Mouse (Mus musculus) ES-E14 (cell line): ENCODE data around the gene 1700012B07Rik. TPM values are rescaled to one million over a fixed set of nuclear protein-coding genes. Genes with fewer than 3 reads are reported as not detected.

Experiments
- DNase-seq: peaks from one replicate; pipeline ENCODE4 v3.0.0-alpha.2; 2013; ENCODE audit warnings: low read depth, low spot score
- H3K27ac ChIP-seq: 2 replicates; pipeline ENCODE4 v1.5.1; 2012; ENCODE audit warnings: low read depth, mild to moderate bottlenecking, low read length, moderate library complexity, mixed read lengths; ENCODE audit not compliant: poor library complexity, insufficient read depth, severe bottlenecking
- H3K36me3 ChIP-seq: 2 replicates; pipeline ENCODE4 v1.6.1; 2012; ENCODE audit warnings: mild to moderate bottlenecking, low read length, moderate library complexity, mixed read lengths; ENCODE audit not compliant: control insufficient read depth, poor library complexity, insufficient read depth, severe bottlenecking
- H3K4me1 ChIP-seq, 2 experiments: fragments of 150-350 bp in 1 of 2; sonication (generic) in 1 of 2; 2 replicates each; pipeline ENCODE4 v1.6.1; 2012; ENCODE audit warnings: low read length in 2 of 2, mild to moderate bottlenecking in 1 of 2, mixed read lengths in 1 of 2; ENCODE audit not compliant: control insufficient read depth in 2 of 2, insufficient read depth in 2 of 2, poor library complexity in 1 of 2
- H3K4me3 ChIP-seq, 2 experiments: fragments of 150-350 bp in 1 of 2; sonication (generic) in 1 of 2; 2 replicates each; pipeline ENCODE4 v1.5.1; 2012; ENCODE audit warnings: low read length in 2 of 2, low read depth in 1 of 2, mild to moderate bottlenecking in 1 of 2, mixed read lengths in 1 of 2; ENCODE audit not compliant: insufficient read depth in 1 of 2, poor library complexity in 1 of 2, severe bottlenecking in 1 of 2
- H3K9ac ChIP-seq: 2 replicates; pipeline ENCODE4 v1.6.1; 2012; ENCODE audit warnings: low read depth, mild to moderate bottlenecking, low read length, mixed read lengths; ENCODE audit not compliant: poor library complexity, insufficient read depth, severe bottlenecking
- H3K9me3 ChIP-seq: fragments of 150-350 bp; sonication (generic); 2 replicates; pipeline ENCODE4 v1.6.1; 2012; ENCODE audit warnings: low read depth, mild to moderate bottlenecking, low read length; ENCODE audit not compliant: control insufficient read depth, insufficient read depth
- CHD2 ChIP-seq: IDR thresholded peaks from 2 replicates; pipeline ENCODE4 v1.6.1; 2014; ENCODE audit warnings: mild to moderate bottlenecking, low read depth, low read length, inconsistent platforms
- HCFC1 ChIP-seq: IDR thresholded peaks from 2 replicates; pipeline ENCODE4 v1.6.1; 2012; ENCODE audit warnings: low read length, inconsistent platforms, borderline replicate concordance; ENCODE audit not compliant: insufficient read depth
- MAFK ChIP-seq: IDR thresholded peaks from 2 replicates; pipeline ENCODE4 v1.6.1; 2014; ENCODE audit warnings: mild to moderate bottlenecking, low read depth, low read length, inconsistent platforms; ENCODE audit not compliant: insufficient read depth
- ZC3H11A ChIP-seq: IDR thresholded peaks from 2 replicates; pipeline ENCODE4 v1.6.1; 2012; ENCODE audit warnings: low read depth, mild to moderate bottlenecking, inconsistent platforms, low read length, borderline replicate concordance
- ZNF384 ChIP-seq: IDR thresholded peaks from 2 replicates; pipeline ENCODE4 v1.6.1; 2012; ENCODE audit warnings: low read depth, low read length, inconsistent platforms
- in situ Hi-C, 2 experiments: fragments of 600-800 bp; cut with MboI; formaldehyde crosslinking; loops; one replicate each; pipeline ENCODE4 v1.15.1; 2025; ENCODE audit warnings: low sequenced_read_pairs in 2 of 2, inconsistent platforms in 1 of 2; ENCODE audit not compliant: unreplicated experiment in 2 of 2
- total RNA-seq: library from RNA; depleted of rRNA; stranded (reverse); fragments of 300-350 nt; gene quantifications from 2 replicates; pipeline ENCODE4 v1.2.3, GENCODE M21; 2012

Gene 1700012B07Rik
- total RNA-seq, 1 experiment: not detected

GRCm38 (mm10) chr11:109874651-109875524 lies 47.0 kb upstream of the 1700012B07Rik start:
- in situ Hi-C loops: loop anchor here (10.0 to 25.0 kb wide), 2 partner anchors 390 to 438 kb away; partner anchors contain the start of gene Amz2 (in 1 of the 2)
- no peak for DNase-seq
- Histone ChIP-seq H3K4me1 (no peaks in the 10 kb centered on the region), H3K36me3 (no peaks in the 10 kb centered on the region), H3K4me3 (no peak overlapping the region), H3K27ac (no peak overlapping the region), H3K9me3 (no peaks in the 10 kb centered on the region), H3K9ac (no peak overlapping the region)
- TF ChIP-seq ZC3H11A (no peak), HCFC1 (no peak), CHD2 (no peak), MAFK (no peak), ZNF384 (no peak)

DNA sequence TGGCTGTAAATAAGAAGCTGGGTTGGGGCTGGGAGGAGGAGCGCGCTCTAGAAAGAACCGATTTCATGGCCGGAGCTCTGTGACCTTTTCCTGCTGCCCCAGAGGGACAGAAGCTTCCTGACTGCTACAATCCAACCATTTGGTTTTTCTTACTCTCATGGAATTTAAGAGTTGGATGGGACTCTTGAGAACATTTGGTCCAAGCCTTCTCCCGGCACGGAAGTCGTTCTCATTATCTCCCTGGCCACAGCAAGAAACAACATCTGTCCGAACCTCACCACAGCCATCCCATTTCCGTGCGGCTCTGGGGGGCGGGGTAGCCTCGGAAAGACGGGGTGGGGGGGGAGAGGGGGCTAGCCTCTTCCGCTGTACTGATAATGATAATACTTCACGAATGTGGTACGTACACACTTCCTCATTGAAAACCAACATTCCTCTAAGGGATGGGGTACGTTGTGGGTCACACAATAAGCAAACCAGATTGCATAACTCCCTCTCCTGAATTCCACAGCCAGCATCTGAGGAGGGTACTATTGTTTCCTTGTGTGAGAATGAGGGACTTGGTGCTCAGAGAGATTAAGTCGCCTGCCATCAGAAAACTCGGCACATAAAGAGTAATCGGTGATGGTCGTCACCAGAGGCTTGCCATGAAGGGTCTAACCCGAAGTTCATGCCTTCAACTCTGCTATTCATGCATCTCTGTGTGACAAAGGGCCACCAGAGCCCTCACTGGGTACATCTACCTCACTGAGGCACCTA lies 46.2 kb upstream of the 1700012B07Rik start:
- no peak for TF ChIP-seq HCFC1
- TF ChIP-seq CHD2: no peak
- no peak for TF ChIP-seq MAFK
- no peak for TF ChIP-seq ZC3H11A
- no peak for TF ChIP-seq ZNF384
- H3K9me3 ChIP-seq: no peaks in the 10 kb centered on the region
- no peaks in the 10 kb centered on the region for H3K36me3 ChIP-seq
- H3K9ac ChIP-seq: no peak overlapping the region
- no peaks in the 10 kb centered on the region for H3K4me1 ChIP-seq
- no peak overlapping the region for H3K4me3 ChIP-seq
- no peak overlapping the region for H3K27ac ChIP-seq
- in situ Hi-C loops: loop anchor here (10.0 to 25.0 kb wide), 2 partner anchors 391 to 437 kb away; partner anchors contain the start of gene Amz2 (in 1 of the 2)
- DNase-seq: no peak

- no peak overlapping the region for H3K4me3 ChIP-seq
- no peak for TF ChIP-seq CHD2
- peak; percentile 76 for TF ChIP-seq ZC3H11A
- no peak for TF ChIP-seq HCFC1
- no peak for TF ChIP-seq MAFK
- TF ChIP-seq ZNF384: peak; percentile 92
- no peak overlapping the region for H3K9ac ChIP-seq
- H3K36me3 ChIP-seq: no peaks in the 10 kb centered on the region
- H3K9me3 ChIP-seq: no peaks in the 10 kb centered on the region
- no peak overlapping the region for H3K27ac ChIP-seq
- in situ Hi-C loops: loop anchor here (10.0 to 25.0 kb wide), 2 partner anchors 392 to 436 kb away; partner anchors contain the start of gene Amz2 (in 1 of the 2)
- no peaks in the 10 kb centered on the region for H3K4me1 ChIP-seq
- no peak for DNase-seq
Measured at GRCm38 (mm10) chr11:109873161-109873775, 45.4 kb upstream of the 1700012B07Rik start.

- TF ChIP-seq CHD2 (no peak), ZNF384 (no peak), HCFC1 (no peak), ZC3H11A (no peak)
- DNase-seq: no peak
- Histone ChIP-seq H3K4me3 (no peak overlapping the region), H3K9me3 (no peaks in the 10 kb centered on the region), H3K36me3 (no peaks in the 10 kb centered on the region), H3K4me1 (no peaks in the 10 kb centered on the region), H3K9ac (no peak overlapping the region), H3K27ac (no peak overlapping the region)
- in situ Hi-C loops: loop anchor here (10.0 to 25.0 kb wide), 2 partner anchors 392 to 435 kb away; partner anchors contain the start of gene Amz2 (in 1 of the 2)
Measured at GRCm38 (mm10) chr11:109872674-109873073, 44.8 kb upstream of the 1700012B07Rik start.
